Mouse (Mus musculus) retina, embryonic 14.5 days (tissue): Measurements from ENCODE around the gene Wnt6.
A peak's percentile ranks its signal among the peaks of the same experiment; 100 is the strongest.

Experiments used
- DNase-seq: peaks from one replicate; pipeline ENCODE4 v3.0.0-alpha.2; 2015; ENCODE audit warnings: low spot score

Wnt6 gene

DNA sequence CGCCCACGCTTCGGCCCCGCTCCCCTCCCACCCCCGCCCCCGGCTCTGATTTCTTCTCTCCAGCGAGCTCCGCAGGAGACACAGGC is at the start of gene Wnt6:
TSS of gene Wnt6 (plus strand) at position 48 of the 86 bp plus-strand sequence.
- no peak for DNase-seq

- DNase-seq, result peak; percentile 37
Observed at GRCm38 (mm10) chr1:74723748-74724147, 47.9 kb upstream of the Wnt6 start.

DNA sequence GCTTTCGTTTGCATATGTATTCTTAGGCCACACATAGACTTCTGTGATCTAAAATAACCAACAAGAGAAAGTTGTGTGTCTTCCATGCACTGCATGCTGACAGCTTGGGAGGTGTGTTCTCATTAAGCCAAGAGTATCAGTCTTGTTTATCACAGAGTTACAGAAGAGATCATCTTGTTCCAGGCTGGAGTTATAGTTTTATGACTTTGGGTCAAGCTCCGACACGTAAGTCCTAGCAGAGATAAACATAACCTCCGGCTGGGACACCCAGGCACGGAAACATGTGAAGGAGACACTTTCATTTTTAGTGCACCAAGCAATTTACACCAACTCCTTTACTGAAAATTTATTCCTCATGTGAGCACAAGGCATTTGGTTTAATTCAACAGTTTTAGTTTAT is 45.6 kb upstream of the Wnt6 start:
- no peak for DNase-seq

DNA sequence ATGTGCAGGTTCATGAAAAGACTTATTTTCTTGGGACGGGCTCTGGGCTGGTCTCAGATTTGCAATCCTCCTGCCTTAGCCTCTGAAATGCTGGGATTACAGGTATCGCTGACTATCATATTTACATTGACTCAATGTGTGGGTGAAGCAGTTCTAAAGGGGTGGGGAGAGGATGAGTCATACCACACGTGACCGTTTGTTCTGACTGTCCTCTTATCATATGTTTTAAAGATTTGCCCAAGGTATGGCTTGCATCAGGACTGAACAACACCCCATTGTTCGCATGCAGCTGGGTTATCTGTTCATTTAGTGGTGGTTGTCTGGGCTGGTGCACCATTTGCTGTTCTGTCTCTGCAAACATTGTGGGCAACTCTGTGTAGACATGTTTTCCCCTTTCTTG is 45.0 kb upstream of the Wnt6 start:
- no peak for DNase-seq

GRCm38 (mm10) chr1:74728446-74728845 is 43.2 kb upstream of the Wnt6 start:
- DNase-seq, result no peak

GRCm38 (mm10) chr1:74736977-74737376 is 34.7 kb upstream of the Wnt6 start:
- DNase-seq, result no peak

DNA sequence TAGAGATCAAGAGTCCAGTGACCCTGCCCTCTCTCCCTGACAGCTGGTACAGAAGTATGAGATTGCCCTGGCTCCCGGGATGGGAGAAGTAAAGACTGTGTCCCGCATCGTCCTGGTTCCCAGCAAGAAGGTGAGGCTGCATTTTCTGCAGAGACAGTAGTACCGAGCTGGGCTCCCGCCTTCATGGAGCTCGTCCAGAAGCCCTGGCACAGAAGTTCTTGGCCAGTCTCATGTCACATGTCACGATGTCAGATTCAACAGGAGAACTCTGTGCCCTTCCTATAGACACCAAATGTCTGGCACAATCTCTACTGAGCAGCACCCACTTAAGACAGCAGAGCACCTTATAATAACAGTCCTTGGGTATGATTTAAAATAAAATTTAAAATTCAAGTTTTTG is 34.2 kb upstream of the Wnt6 start:
- no peak for DNase-seq

GRCm38 (mm10) chr1:74740846-74741245 is 30.8 kb upstream of the Wnt6 start:
- no peak for DNase-seq

GRCm38 (mm10) chr1:74747335-74747734 is 24.4 kb upstream of the Wnt6 start:
- DNase-seq, result no peak

GRCm38 (mm10) chr1:74748643-74749271 is 22.9 kb upstream of the Wnt6 start, which contains the start of gene Prkag3:
Prkag3 (minus strand) TSS chr1:74749221.
- DNase-seq, result peak; percentile 71

DNA sequence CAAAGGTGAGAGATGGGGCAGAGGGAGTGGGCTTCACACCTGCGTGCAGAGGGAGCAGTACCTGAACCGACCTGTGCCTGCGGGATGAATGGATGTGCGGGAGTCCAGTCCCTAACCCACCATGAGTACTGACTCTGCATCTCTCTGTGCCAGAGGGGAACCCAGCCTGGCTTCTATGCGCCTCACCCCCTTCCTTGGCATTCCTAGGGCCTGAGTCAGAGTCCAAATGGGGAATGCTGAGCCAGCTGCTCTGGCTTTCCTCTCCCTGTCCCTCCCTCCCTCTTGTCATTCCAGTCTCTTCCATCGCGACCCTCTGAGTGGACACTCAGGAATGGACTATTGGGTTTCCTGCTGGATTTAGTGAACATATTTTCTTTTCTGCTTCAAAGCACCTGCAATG is 22.4 kb upstream of the Wnt6 start:
- DNase-seq, result no peak

GRCm38 (mm10) chr1:74750683-74751082 is 21.0 kb upstream of the Wnt6 start:
- no peak for DNase-seq

DNA sequence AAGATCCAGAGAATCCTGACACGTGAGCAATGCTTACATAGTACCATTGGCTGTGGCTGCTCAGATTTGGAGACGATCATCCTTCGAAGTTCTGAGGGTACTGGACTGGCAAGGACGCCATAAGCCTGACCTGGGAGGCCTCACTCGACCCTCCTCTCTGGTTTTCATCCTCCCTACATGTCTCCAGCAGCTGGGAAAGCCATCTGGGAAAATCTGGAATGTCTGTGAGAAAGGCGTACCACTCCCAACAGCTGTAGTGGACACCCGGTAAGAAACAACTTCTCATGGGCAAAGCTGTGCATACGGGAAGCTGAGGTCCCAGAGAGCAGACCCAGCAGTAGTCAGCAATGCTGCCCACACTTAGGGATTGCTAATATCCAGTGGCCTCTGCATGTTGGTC is 19.5 kb upstream of the Wnt6 start:
- no peak for DNase-seq

GRCm38 (mm10) chr1:74752833-74753232 is 18.9 kb upstream of the Wnt6 start:
- no peak for DNase-seq

DNA sequence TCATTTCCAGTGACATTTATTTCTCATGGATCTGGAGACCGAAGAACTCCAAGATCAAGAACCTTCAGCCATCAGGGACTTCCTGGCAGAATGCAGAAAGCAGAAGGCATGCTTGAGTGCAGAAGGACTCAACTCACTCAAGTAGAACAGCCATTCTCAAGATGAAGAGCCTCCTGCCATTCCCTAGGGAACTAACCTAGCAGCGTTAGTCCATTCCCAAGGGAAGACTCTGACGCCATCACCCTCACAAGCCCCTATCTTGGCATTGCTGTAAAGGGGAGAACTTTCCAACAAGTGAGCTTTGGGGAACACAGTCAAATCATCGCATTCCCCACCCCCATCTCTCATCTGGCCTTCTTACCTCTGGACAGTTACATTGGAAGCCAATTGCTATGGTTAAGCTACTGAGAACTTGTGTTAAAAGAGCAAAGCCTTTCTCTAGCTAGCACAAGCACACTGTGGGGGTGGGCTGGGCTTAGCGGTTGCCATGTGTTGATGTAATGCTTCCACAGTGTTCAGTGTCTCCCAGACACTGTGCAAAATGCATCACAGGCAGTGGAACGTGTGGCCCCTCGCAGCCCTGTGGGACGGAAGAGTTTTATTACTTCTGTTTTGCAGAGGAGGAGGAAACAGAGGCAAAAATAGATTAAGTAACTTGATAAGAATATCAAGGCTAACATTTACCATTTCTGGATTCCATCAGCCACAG is 18.3 kb upstream of the Wnt6 start:
- no peak for DNase-seq

GRCm38 (mm10) chr1:74754175-74754785 is 17.4 kb upstream of the Wnt6 start:
- DNase-seq, result no peak

- DNase-seq, result peak; percentile 77
Observed at GRCm38 (mm10) chr1:74759773-74760172, 11.9 kb upstream of the Wnt6 start.

DNA sequence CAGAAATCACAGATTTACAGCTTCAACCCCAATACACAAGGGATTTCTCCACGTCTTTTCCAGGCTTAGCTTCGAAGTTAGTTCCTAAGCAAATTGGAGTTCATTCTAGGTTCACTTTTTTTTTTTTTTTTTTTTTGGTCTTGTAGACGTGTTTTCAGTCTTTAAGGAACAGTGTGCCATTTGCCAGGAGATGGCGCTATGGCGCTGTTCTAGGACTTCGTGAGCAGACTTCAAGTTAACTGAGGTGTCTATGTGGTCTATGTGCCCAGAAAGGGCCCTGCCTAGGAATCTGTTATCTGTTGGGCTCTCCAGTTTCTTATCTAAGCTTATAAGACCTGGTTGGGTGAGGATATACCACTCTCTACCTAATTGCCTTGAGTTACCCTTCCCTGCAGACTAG is 8.6 kb upstream of the Wnt6 start:
- DNase-seq, result peak; percentile 79

DNA sequence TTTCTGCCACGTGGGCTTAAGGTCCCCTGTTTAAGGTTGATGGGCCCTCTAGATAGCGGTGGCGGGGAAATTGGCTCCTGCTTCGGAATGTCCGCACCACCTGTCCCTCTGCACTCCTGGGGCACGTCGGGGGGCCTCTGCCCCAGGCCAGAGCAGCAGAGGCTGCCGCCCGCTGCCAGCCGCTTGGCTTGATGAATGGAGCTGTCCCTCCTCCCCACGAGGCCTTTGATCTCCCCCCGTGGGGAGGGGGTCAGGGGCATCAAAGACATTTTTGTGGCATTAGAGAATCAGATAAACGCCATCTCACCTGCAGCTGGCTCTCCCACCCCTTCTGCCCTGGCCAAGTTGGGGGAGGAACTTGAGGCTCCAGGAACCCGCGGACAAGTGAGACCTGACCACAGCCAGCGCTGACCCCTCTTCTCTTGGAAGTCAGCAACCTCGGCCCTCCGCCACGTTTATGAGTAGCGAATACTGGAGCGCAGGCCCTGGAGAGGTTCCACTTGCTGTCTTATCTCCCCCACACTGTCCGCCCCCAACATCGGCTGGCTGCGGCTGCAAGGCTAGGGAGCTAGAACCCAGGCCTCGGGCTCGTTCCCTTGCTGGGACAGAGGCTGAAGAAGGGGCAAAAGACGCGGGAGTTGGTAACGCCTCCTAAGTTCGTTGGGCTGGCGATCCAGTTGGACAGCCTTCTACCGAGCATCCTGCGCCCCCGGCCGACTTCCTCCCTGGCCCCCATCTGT is 795 bp upstream of the Wnt6 start:
- no peak for DNase-seq

GRCm38 (mm10) chr1:74771467-74771844 is 236 bp upstream of the Wnt6 start:
- no peak for DNase-seq

- no peak for DNase-seq
Observed at GRCm38 (mm10) chr1:74771931-74772620, 384 bp downstream of the Wnt6 start.

DNA sequence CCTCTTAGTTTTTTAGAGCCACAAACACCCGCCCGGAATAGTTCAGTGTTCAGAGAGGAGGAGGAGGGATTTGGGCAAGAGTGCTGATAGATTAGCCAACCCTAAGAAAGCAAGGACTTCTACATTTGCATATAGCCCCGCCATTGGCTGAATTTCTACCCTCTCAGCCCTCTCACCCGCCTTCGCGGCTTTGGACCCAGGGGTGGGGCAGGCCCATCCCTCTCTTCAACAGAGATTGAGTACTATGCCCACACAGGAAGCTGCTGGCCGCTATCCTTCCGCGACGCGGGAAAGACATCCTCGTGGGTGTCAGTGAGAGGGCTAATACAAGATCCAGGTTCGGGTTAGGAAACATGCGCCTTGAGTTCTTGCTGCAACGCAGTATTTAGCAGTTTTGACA is 1.4 kb downstream of the Wnt6 start:
- DNase-seq, result peak; percentile 87

- no peak for DNase-seq
Observed at GRCm38 (mm10) chr1:74774062-74774461, 2.4 kb downstream of the Wnt6 start.
